ENCODE assay signal across 22 mouse cellular contexts in the genomic region with DNA sequence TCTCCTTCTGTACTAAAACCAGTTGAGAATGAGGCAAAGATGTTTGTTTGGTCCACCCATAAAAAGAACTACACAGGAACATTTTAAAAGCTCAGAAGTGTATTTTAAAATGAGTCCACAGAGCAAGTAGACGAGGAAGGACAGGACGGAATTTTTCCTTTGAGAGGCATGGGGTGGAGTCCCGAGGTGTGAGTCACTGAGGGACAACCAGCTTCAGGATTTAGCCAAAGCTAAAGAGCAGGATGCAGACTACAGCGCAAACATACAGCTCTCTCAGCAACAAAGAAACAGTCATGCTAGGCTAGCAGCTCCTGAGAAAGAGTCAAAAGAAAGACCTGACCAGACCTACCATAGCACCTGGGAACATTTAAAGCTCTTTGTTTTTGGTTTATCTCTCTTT. TPM values are rescaled to one million over a fixed set of nuclear protein-coding genes. Genes with fewer than 3 reads are reported as not detected.
DNase-seq lines count a peak whose midpoint lies in the region; ATAC-seq and TF ChIP-seq lines count a peak whose summit lies in the region.
"Had no signal": no experiment of that assay in that cellular context is flagged by ENCODE, and none has a peak within 500 bp of the region (broad histone marks: within the 10 kb centered on the region; RNA-seq: fewer than 3 reads in every experiment).

No protein-coding gene starts in this region.

- no peak for ATAC-seq in lung, embryonic 14.5 days (ENCODE audit: insufficient read depth)
- ATAC-seq in stomach, embryonic 16.5 days (ENCODE audit: insufficient read depth, low FRiP score): peak; percentile 83; the same call in 1 of the 2 replicates
- ATAC-seq: hindbrain, postnatal 0 days had no signal

- H3K27me3 ChIP-seq in lung, embryonic 14.5 days (ENCODE audit: insufficient read depth, low read length): no peaks in the 10 kb centered on the region
- H3K27me3 ChIP-seq in stomach, embryonic 16.5 days (ENCODE audit: control insufficient read depth, insufficient read depth, low read length): no peaks in the 10 kb centered on the region
- H3K27me3 ChIP-seq: forebrain, embryonic 12.5 days had no signal

- H3K36me3 ChIP-seq in lung, embryonic 14.5 days (ENCODE audit: insufficient read depth): no peaks in the 10 kb centered on the region
- H3K36me3 ChIP-seq in stomach, embryonic 16.5 days (ENCODE audit: control insufficient read depth, insufficient read depth, low read length): no peaks in the 10 kb centered on the region
- H3K36me3 ChIP-seq: embryonic facial prominence, embryonic 10.5 days; forebrain, embryonic 12.5 days; heart, embryonic 10.5 days; hindbrain, embryonic 10.5 days had no signal

- intact Hi-C loops in left cerebral cortex, postnatal 14 days (cut with DNase I): no loop called here

- H3K4me2 ChIP-seq in lung, embryonic 14.5 days: no peak overlapping the region
- H3K4me2 ChIP-seq in stomach, embryonic 16.5 days (ENCODE audit: low read depth, low read length): no peak overlapping the region
- H3K4me2 ChIP-seq: forebrain, embryonic 12.5 days had no signal

- no peaks in the 10 kb centered on the region for H3K9me3 ChIP-seq in lung, embryonic 14.5 days (ENCODE audit: low read depth, low read length)
- no peaks in the 10 kb centered on the region for H3K9me3 ChIP-seq in stomach, embryonic 16.5 days (replicated peaks; ENCODE audit: control insufficient read depth, low read length)
- H3K9me3 ChIP-seq: embryonic facial prominence, embryonic 10.5 days; forebrain, embryonic 12.5 days; heart, embryonic 10.5 days; hindbrain, embryonic 10.5 days had no signal

- TF ChIP-seq CTCF in lung, embryonic 14.5 days (IDR thresholded peaks at IDR 0.05; ENCODE audit: low read depth): no peak

- H3K4me1 ChIP-seq in lung, embryonic 14.5 days (ENCODE audit: insufficient read depth): no peaks in the 10 kb centered on the region
- peaks cover 6% of the 10 kb centered on the region; the same call in 1 of the 2 replicates for H3K4me1 ChIP-seq in stomach, embryonic 16.5 days (ENCODE audit: control insufficient read depth, insufficient read depth, low read length)
- H3K4me1 ChIP-seq: embryonic facial prominence, embryonic 10.5 days; forebrain, embryonic 12.5 days; hindbrain, embryonic 10.5 days had no signal

- peak; percentile 23 for DNase-seq in lung, embryonic 14.5 days
- no peak for DNase-seq in lung, postnatal 14 days
- peak; percentile 31 for DNase-seq in Muller cell, postnatal 12 days (ENCODE audit: inconsistent ontology term)
- peak; percentile 26 for DNase-seq in adrenal gland, postnatal 25 days
- DNase-seq in cerebellum, adult 9-10 months: no peak
- no peak for DNase-seq in left cerebral cortex, postnatal 14 days (ENCODE audit: low spot score in 2 of 2)
- DNase-seq: cerebellum, adult 18-20 months; gastrocnemius, postnatal 36 days; kidney, adult 11 months; left cerebral cortex, postnatal 4 days; liver; midbrain, embryonic 14.5 days; spleen, adult 18-20 months; thymus, adult 2 months had no signal

- no peak overlapping the region for H3K4me3 ChIP-seq in lung, embryonic 14.5 days (ENCODE audit: low read depth, low read length)
- no peak overlapping the region for H3K4me3 ChIP-seq in stomach, embryonic 16.5 days (replicated peaks; ENCODE audit: low read length)
- H3K4me3 ChIP-seq: embryonic facial prominence, embryonic 10.5 days; forebrain, embryonic 12.5 days; heart, embryonic 10.5 days; hindbrain, embryonic 10.5 days; layer of hippocampus, adult 2 months had no signal

- WGBS in lung, embryonic 14.5 days: 59% methylated on average over 4 of the region's 4 CpGs
- WGBS in stomach, embryonic 16.5 days: 56% methylated on average over 4 of the region's 4 CpGs

- no peak overlapping the region for H3K27ac ChIP-seq in lung, embryonic 14.5 days (ENCODE audit: low read depth)
- H3K27ac ChIP-seq in stomach, embryonic 16.5 days (ENCODE audit: low read length): no peak overlapping the region
- H3K27ac ChIP-seq: embryonic facial prominence, embryonic 10.5 days; forebrain, embryonic 12.5 days; heart, embryonic 10.5 days; hindbrain, embryonic 10.5 days; hindbrain, postnatal 0 days; kidney, postnatal 0 days; layer of hippocampus, adult 2 months had no signal

- H3K9ac ChIP-seq in lung, embryonic 14.5 days: no peak overlapping the region
- H3K9ac ChIP-seq in stomach, embryonic 16.5 days (ENCODE audit: low read length): no peak overlapping the region
- H3K9ac ChIP-seq: forebrain, embryonic 12.5 days had no signal

RNA-seq across cellular contexts. Expression of gene Slmap, which starts 27.4 kb away (rescaled TPM):
- 30.1 and 31.4 TPM in 2 replicates for polyA plus RNA-seq in lung, embryonic 14.5 days (2014; fragmentation: Nextera tagmentation; extraction: Ambion mirVana)
- total RNA-seq in adrenal gland, postnatal 25 days (2021): 85.2 and 92.0 TPM in 2 replicates
- 59.1 and 60.6 TPM in 2 replicates for polyA plus RNA-seq in stomach, embryonic 16.5 days (2015; fragmentation: Nextera tagmentation; extraction: Ambion mirVana)
- 100 to 1,000 TPM in 1 of 2 experiments, 10 to 100 TPM in 1; 96.4 to 106 TPM for total RNA-seq in left cerebral cortex, postnatal 14 days (2021)

Comparison
In these comparisons a context has a peak if more than half of its experiments do, and no peak if none do; other contexts are left out.
1. DNase-seq: peak in lung, embryonic 14.5 days (single experiment), Muller cell, postnatal 12 days (single experiment) and adrenal gland, postnatal 25 days (single experiment); none in lung, postnatal 14 days (single experiment), cerebellum, adult 9-10 months (single experiment) and left cerebral cortex, postnatal 14 days (0 of 2).